Mouse (Mus musculus) mature B cell (primary cell): ENCODE measurements around the gene Nfib.

Source experiments
- in situ Hi-C: fragments of 300-500 bp; cut with MboI; formaldehyde crosslinking; loops from 2 replicates; pipeline ENCODE4 v1.14.3; 2019

Gene Nfib

DNA sequence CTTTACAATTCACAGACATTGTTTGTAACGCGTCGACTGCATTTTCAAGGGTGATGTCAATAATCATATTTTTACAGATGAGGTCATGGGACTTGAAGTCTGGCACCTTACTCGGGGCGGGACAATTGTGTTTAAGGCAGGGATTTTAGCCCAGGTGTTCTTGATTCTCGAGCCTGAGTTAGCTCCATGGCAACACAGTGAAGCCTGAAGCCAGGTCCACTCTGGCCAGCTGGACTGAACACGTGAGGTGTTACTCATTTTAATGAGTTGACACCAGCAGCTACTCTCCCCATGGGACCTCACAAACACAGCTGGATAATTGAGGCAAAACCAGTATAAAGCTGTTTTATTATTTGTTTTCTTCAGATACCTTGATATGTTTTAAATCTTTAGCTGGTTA, 71.2 kb downstream of the Nfib start:
- in situ Hi-C loops, result no loop called here

DNA sequence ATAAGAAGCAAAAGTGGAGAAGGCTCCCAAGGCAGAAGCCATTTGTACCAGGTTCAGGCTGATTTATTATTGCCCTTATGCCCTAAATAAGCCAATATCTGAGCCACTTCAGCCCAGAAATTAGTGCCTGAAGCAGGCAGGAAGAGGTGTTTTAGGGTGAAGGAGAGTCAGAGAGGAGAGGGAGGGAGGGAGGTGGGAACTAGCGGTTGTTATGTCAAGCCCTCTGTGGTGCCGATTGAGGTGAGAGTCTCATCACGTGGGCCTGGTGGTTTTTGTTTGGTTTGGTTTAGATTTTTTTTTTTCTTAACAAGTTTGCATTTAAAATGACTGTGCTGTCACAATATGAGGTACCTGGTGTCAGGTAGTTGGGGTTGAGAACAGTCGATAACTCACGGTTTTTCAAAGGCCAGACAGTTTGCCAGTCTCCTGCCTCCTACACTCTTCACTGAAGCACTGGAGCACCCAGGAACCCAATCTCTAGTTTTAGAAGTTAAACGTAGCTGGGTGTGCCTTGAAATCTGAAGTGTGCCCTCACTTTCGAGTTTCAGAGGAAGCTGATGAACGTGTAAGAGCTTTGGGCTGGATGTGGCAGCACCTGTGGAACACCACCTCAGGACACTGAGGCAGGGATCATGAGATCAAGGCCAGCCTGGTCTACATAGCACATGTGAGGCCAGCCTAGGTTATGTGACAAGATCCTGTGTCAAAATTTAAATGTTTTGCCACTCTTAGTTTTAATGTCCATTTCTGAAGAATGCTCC, 81.1 kb downstream of the Nfib start:
- in situ Hi-C loops, result no loop called here

DNA sequence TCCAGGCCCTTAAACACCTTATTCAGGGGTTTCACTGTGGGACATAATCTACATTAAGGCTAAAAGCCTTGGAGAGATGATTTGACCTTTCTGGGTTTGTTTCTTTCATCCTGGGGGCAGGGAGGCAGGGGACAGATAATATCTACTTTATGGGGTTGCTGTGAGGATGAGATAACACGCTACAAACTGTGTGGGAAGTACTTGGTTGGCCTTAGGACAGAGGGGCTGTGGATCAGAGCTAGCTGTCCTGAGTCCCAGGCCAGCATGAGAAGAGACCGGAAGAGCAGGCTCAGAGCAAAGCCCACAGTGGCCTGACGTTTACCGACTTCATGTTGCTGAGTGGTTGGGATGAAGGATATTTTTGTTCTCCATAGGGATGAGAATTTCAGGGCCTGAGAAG, 81.7 kb downstream of the Nfib start:
- in situ Hi-C loops, result no loop called here

DNA sequence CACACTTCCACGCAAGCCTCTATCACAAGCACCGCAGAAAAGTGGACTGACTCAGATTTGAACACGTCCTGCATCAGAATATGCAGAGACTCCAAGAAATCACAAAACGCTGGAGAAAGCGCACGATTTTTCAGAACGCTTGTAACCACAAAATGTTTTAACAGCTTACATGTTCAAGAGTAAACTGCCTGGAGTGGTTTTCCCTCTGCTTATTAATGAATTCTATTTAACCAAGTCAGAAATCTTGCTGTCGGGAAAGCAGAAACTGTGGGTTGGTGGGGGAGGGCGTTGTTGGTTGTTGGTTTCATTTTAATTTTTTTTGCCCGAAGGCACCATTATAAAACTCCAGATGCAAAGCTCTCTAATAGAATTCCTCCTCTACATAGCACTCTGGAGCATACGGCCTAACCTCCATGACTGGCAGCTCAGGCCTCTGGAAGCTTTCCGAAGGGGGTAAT, 82.4 kb downstream of the Nfib start:
- in situ Hi-C loops, result no loop called here

DNA sequence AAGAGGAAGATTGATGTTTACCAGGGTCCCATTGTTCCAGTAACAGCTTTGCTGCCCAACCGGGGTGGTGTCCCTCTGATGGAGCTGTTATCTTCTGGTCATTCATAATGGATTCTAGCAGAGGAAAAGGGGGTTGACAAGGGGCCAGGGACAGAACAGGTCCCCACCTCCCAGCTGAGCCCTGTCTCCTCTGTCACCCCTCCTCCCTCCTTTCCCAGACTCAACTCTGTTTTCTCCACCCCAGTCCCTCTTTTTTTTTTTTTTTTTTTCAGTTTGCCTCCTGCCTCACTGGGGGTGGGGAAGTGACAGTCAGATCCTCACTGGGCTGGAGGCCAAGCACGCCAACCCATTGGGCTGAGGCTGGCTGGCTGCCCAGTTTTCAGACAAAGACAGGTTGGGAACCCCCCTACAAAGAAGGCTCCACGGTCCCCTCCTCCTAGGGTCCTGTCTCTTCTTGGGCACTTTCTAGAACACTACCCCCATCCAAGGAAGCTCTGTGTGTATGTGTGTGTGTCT, 83.2 kb downstream of the Nfib start:
- in situ Hi-C loops, result no loop called here

DNA sequence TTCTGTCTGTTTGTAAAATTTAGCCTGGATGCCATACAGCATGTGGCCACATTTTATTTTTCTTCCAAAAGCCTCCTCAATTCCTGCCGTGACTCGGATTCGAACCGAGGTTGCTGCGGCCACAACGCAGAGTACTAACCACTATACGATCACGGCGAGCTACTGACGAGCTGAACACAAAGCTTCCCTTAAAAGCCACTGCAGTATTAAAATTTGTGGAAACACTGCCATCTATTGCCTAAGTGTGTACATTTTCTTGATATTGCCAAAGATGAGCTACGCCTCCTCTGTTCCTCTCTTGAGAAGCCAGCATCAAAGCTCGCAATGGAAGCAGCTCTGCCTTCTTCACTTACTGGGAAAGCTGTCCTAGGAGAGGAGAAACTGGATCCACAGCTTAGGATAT, 86.0 kb downstream of the Nfib start:
- in situ Hi-C loops, result no loop called here

DNA sequence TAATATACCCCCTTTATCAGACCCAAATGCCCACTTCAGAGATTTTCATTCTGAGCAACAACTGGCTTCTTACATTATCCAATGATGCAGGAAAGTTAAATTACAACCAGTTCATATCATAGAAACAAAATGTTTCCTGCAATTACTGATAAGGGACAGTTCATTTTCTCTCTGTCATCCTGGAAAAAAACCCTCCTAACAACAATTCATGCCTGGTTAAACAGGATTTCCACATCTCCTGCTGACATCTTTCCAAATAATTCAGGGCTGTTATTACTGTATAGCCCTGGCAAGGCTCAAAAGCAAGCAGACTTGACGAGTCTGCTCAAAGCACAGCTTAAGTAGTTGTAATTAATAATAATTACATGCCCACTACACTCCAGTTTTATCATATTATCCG, 86.5 kb downstream of the Nfib start:
- in situ Hi-C loops, result no loop called here

DNA sequence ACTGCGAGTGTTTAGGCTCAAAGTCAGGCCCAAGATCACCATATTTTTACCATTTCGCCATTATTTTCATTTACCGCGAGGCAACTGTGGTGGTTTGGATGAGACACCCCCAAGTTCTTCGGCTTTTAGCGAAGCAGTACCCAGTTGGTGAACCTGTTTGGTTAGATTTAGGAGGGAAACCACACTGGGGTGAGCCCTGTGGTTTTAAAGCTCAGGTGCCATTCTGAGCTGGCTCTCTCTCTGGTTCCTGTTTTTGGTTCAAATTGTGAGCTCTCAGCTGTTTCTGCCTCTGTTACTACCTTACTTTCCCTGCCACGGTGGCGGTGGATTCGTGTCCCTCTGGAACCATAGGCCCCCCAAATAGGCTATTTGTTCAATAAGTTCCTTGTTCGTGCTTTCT, 88.3 kb downstream of the Nfib start:
- in situ Hi-C loops, result no loop called here

DNA sequence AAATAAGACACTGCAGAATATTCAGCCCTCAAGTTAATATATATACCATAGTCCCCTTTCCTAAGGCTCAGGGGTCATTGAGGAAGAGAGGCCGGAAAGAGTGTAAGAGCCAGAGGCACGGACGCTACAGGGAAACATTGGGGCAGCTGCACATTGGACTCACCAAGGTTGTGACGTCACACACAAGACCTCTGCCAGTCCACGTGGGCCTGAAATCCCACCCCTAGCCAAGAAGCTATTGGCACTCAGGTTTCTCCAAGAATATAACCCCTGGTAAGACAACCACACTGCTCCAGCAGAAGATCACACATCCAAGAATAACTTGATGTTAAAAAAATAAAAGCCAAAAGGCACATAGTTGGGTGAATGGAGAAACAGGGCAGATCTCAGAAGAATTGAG, 89.8 kb downstream of the Nfib start:
- in situ Hi-C loops, result no loop called here

DNA sequence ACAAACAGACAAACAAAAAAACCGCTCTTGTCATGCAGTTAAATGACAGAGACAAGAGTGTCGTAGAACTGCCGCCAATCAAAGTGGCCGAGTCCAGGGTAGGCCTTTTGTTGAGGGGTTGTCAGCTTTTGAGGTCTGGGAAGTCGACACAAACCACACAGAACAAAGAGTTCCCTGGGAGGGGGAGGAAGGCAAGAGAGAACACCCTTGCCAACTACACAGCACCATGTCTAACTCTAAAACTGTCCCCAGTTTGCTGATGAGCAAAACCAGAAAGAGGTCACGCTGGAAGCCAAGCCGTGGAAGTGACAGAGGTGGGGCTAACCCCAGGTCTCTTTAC, 91.1 kb downstream of the Nfib start:
- in situ Hi-C loops, result no loop called here

DNA sequence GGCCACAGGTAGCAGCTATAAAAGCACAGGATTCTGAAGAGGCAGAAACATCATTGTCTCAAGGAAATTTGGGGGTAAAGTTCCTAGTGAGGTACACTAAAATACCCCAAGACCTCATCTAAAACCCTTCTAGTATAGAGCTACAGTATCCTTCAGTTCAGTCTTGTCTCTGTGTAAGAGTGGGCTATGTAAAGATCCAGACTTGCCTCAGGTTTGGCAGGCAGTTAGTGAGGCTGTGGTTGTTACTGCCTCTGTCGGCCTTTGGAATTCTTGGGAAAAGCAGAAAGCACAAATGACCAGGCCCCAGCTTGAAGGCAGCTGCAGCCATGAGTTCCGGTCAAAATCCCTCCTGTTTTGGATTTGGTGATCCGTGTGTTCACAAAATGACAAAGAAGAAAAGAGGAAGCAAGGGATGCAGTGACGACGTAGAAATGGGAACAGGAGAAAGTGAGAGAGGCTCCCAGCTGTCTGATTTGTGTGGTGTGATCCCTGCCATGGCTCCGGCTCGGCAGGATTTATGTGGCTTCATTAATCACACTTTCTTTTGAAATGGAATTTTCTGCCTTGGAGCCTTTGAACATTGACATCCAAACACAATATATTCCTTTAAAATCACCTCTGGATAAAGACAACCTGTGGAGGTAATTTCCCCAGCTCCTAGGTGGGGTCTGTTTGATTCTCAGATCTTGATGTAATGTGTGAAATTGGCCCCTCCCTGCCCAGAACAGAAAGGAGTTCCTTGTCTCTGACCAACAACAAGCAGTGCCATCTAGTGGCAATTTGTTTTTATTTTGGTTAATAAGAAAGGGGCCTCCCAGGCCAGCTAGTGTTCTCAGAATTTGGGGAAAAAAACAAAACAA, 91.7 kb downstream of the Nfib start:
- in situ Hi-C loops, result no loop called here

DNA sequence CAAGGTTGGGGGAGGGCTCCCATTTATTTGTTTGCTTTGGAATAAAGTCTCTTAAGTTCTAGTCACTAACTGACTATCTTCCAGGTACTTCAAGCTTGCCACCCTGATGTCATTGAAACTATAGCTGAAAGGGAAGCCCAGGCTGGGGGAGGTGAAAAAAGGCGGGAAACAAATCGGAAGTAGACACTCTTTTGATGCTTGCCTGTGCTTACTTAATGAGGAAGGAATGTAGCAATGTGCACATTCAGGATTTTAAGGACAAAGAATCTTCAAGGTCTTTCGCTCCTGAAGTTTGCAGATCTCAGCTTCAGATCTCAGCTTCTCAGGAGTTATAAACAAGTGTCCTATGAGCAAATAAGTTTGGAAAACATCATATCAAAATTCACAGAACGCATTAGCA, 95.9 kb downstream of the Nfib start:
- in situ Hi-C loops, result no loop called here

DNA sequence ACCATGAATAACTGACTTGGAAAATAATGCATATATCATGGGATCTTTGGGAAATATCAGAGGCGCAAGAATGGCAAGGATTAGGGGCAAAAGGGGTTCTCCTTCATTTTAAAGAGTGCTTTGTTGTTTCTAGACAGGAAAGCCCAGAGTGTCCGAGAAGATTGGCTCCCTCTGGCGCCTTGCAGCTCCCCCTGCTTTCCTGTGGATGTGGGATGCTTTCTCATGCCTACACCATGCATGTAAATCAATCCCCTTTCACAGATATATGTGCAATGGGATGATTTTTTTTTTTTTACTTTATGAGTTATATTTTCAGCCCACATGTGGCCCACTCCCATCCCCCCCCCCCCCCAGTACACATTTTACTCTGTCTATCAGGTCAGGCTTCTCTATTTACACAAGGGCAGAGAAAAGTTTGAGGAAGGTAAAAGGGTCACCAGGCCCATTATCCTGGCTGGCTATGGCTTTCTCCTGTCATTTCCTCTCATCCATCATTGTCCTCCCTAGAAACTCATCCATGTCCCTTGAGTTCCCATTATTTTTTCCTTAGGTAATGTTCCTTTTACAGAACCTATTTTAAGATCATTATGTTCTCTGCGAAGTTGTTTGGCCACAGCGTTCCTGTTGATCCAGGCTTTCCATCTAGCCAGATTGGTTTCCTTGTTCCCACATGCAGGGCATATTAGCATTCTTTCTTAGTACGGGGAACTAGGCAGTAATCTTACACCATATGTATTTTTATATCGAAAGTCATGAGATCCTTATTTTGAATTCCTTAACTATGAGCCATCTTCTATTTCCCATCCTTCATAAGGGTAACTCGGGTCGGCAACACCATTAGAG, 96.6 kb downstream of the Nfib start:
- in situ Hi-C loops, result no loop called here

DNA sequence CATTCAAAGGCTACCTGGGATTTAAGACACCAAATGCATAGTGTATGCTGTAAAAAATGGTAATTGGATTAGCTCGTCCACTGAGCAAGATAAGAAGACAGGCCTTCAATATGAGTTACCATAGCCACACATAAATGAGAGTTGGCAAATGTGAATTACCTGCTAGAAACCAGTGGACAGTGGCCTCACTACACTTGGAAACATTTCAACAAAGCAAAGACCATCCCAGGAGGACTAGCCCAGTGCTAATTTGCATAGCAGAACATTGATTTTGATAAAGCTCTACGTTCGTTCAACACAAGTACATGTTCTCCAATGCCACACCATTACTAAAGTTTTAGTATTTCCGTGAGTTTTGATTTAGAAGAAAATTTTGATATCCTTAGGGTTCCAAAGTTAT, 98.3 kb downstream of the Nfib start:
- in situ Hi-C loops, result no loop called here

DNA sequence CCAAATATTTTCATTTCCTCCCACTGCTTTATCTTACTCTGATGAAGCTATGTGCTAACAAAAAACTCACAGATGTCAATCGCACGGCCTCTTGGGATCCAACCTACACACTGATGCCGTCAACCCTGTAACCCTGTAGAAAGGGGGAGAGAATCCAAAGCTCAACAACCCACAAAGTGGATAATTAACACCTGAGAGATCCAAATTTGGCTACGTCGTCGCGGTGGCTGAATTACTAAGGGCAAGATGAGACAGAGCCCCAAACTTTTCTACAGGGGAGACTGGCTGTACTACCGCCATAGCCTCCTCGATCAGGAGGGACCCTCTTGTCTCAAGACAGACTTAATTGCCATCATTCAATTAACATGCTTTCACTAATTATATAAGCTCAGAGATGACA, 99.2 kb downstream of the Nfib start:
- in situ Hi-C loops, result no loop called here

DNA sequence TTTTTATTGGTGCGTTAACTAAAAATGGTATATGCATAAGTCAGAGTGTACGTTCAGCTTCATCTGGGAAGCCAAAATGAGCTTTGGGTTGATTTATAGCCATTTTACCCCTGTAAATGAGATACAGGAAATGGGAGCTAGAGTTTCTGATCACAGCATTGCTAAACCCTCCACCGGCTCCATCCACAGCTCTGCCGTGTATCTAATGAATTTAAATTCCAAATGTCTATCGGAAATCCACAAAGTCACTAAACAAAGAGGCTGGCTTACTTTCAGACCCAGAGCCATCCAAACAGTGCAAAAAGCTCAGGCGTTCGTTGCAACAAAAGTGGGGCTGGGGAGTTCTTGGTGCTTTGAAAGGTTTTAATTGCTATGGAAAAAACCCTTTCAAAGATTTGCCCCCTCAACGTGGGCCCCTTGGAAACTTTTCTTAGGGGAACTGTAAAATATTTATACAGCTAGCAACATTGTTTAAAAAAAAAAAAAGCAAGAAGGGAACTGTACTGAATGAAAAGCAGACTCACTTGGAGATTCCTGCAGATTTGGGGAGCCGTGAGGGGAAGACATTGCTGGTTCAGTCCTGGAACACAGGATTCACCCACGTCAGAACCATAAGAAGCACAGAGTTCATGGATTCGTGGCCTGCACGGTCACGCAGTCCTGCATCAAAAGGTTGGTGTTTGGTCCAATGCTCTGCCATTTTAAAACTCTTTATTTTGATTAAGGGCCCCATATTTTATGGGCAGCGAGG, 100.3 kb downstream of the Nfib start:
- in situ Hi-C loops, result no loop called here

DNA sequence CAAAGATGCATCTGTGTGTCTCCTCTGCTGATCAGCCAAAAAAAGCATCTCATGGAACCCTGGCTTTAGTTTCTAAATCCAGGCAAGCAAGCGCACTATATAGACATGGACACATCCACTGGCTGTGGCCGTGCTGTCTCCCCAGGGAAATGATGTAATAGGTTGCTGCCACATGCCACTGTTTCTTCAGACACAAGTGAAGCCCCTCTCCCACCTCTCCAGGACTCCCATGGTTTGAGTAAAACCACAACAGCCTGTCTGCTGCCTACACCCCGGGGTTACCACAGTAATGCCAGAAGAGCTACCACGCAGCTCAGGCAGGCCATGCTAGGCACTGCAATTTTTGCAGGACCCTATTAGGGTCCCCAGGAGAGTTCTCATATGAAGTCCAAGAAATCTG, 101.0 kb downstream of the Nfib start:
- in situ Hi-C loops, result no loop called here

DNA sequence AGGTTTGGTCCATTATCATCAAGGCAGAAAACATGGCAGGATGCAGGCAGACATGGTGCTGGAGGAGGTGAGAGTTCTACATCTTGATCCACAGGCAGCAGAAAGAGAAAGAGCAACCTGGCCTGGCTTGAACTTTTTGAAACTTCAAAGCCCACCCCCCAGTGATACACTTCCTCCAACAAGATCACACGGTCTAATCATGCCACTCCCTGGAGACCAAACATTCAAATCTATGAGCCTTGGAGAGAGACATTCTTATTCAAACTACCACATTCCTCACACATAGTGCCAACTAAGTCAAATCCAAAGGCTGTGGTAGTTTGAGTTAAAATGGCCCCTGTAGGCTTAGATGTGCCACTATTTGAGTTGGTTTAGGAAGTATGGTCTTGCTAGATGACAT, 104.9 kb downstream of the Nfib start:
- in situ Hi-C loops, result no loop called here

DNA sequence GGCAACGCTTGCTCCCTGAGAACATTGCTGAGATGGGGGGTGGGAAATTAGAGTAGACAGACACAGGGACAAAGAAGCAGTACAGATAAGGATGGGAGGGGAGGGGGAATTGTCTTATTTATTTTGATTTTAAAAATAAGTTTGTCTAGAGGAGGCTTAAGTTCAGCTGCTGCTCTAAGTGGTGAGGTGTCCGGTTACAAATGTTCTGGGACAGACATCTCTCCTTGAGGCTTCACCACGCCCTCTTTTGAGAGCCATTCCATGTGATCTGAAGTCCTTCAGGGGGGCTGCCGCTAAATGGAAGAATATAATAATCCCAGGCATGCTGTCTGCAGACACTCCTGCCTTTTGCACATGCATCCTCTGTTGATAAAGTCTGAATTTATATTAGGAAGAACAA, 107.1 kb downstream of the Nfib start:
- in situ Hi-C loops, result no loop called here

DNA sequence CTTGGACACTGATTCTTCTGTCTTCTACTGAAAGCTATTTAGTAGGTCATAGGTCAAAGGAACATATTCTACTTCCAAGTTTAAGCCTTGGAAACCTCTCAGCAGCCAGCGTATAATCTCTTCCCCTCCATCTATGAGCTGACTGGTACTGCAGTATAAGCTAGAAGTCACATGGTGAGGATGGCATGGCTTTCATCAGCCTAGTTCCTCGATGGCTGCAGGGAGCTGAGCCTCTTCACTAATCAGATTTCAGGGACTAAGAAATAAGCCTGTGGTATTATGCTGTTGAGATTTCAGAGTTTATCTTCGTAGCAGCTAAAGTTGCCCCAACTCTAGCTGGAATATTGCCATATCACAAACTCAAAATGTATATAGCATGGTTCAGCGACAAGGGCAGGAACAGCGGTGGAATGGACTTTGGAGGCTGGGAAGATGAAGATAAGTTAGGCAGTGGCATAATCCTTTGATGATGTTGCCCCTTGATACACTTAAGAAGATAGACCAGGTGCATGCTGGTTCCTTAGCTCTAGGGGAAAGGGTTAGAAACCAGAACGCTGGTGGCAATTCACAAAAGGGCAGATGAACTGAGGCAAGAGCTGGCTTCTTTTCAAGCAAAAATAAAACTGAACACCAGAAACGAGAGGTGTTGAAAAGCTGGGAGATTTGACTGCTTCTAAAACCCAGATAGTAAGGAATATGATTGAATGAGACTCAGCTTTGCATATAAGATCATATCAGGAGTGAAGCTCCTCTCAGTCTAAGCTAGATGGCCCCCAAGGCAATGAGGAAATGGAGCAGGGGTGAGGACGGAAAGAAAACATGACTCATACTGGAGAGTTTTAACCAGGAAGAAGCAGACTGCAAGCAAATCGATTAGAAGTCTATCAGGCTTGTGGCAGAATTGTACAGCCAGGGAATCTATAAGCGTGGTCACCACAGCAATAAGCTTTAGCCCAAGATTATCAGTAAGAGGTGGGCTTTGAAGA, 111.6 kb downstream of the Nfib start:
- in situ Hi-C loops, result no loop called here
